Mouse (Mus musculus): Measurements from ENCODE around the gene Morn1.

DNA sequence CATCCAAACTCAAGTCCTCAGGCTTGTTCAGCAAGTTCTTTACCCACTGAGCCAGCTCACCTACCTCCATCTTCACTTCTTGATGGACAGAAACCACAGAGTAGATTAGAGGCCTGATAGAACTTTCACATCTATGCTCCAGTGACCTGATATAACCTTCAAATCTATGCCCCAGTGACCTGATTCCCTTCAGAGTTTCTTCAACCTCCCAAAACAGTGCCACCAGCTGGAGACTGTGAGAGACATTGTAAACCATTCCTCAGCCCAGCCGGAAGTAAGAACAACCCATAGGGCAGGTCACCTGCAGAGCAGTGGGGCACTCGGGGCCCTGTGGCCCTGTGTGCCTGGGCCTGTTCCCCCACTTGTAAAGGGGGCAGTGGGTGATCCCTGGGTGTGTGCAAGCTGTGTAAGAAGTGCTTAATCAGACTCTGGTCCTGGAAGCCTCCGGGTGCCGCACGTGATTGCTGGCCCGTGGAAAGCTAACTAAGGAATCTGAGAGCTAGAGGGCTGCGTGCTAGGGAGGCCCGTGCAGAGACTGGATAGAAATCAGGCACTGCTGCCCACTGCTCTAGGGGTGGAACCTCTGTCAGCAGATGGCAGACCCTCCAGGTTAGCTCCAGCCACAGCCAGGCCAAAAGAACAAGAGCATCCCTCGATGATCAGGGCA is 37.6 kb downstream of the Morn1 start:
- TF ChIP-seq MAX (IDR thresholded peaks at IDR 0.05; ENCODE audit: low read length): no peak
- no peak for TF ChIP-seq POLR2A (IDR thresholded peaks at IDR 0.05; ENCODE audit: low read depth, low read length)
- TF ChIP-seq CTCF (conservative IDR thresholded peaks at IDR 0.05 in 1 of 2, IDR thresholded peaks at IDR 0.05 in 1 of 2; ENCODE audit: low read depth in 2 of 2, low read length in 2 of 2): no peak
- no peak for TF ChIP-seq EP300 (IDR thresholded peaks at IDR 0.05; ENCODE audit: low read length)
- TF ChIP-seq POLR2AphosphoS2 (IDR thresholded peaks at IDR 0.05; ENCODE audit: low read depth, low read length): no peak
- TF ChIP-seq TBP (conservative IDR thresholded peaks at IDR 0.05; ENCODE audit: low read depth, low read length): no peak
- TF ChIP-seq ZNF384 (IDR thresholded peaks at IDR 0.05; ENCODE audit: low read depth, low read length): no peak
- no peak for TF ChIP-seq HCFC1 (IDR thresholded peaks at IDR 0.05; ENCODE audit: low read depth, low read length)
- TF ChIP-seq NELFE (IDR thresholded peaks at IDR 0.05; ENCODE audit: low read depth, low read length): no peak

Measured in CH12.LX (cell line).